Mouse (Mus musculus) heart, adult 18-20 months (tissue): ENCODE results near the gene Narf. TPM values are rescaled to one million over a fixed set of nuclear protein-coding genes. Genes with fewer than 3 reads are reported as not detected.

Experiments used
- DNase-seq, 2 experiments: peaks; one replicate each; pipeline ENCODE4 v3.0.0; 2021 to 2022; ENCODE audit warnings: mixed read lengths in 1 of 2
- long read RNA-seq, 2 experiments: library from polyadenylated mRNA; stranded (forward); transcript quantifications; one replicate each; pipeline ENCODE4 v2.0.0; 2021
- total RNA-seq, 2 experiments: library from RNA; stranded (reverse); gene quantifications; 2 replicates each; pipeline ENCODE4 v1.2.3; 2021

Narf gene
- total RNA-seq = 10 to 100 TPM; 71.4 to 83.6 TPM
- long read RNA-seq, experiment 1, full-length matches to known transcripts = 133 of 153 reads
- long read RNA-seq, experiment 1, partial matches to known transcripts = 6 of 153 reads
- long read RNA-seq, experiment 1, other reads (novel, unspliced or antisense) = 14 of 153 reads
- long read RNA-seq, experiment 2, full-length matches to known transcripts = 47 of 59 reads
- long read RNA-seq, experiment 2, partial matches to known transcripts = 10 of 59 reads
- long read RNA-seq, experiment 2, other reads (novel, unspliced or antisense) = 2 of 59 reads

DNA sequence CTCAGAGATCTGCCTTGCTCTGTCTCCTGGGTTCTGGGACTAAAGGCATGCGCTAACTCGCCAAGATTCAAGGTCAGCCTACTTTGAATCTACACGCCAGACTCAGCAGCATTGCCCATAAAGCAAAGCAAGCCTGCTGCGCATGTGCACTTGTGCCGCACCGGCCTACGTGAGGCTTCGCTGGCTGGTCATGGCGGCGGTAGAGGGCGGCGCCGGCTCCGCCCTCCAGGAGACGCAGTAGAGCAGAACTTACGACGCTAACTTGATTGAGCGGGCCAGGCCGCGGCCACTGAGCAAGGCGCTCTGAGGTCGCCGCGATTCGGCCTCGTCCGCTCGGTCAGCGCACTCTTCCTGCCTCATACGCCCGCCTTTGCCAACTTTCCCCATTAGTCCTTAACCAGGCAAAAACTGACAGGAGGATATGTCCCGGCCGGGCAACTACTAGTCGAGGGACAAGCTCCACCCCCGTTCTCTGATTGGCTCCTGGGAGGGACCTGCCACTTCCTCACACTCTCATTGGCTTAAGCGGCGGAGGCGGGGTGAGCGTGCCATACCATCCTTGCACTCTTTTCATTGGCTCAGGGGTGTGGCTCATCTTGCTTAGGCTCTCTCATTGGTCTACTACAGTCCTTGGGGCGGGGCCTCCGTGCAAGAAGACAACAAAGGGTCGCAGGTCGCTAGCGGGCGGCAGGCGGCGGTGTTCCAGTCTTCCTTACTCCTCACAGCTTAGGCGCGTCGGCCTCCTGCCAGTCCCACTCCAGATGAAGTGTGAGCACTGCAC is at the start of gene Narf:
Gene Narf (plus strand): TSS at position 690 of the 781 bp plus-strand sequence.
- DNase-seq = peak; percentile 99 to 100

- peak; percentile 57 to 75 for DNase-seq
These were observed 47.4 kb upstream of the Narf start for GRCm38 (mm10) chr11:121189681-121190080.

DNA sequence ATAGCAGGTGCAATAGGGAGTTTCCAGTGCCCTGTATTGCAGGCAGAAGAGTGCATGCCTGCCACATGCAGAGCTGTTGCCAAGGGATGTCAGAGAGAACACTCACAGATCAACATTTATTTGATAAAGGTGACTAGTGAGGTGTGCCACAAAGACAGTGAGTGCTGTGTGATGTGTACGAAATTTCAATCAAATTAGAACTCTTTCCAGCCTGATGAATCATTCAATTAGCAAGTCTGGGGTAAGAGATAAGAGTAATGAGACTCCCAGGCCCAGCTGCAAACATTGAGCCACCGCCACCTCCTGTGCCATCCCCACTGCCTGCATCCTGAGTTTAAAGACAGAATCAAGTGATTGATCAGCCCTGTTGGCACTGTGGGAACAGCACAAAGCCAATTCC is 44.3 kb upstream of the Narf start:
- DNase-seq = no peak

DNA sequence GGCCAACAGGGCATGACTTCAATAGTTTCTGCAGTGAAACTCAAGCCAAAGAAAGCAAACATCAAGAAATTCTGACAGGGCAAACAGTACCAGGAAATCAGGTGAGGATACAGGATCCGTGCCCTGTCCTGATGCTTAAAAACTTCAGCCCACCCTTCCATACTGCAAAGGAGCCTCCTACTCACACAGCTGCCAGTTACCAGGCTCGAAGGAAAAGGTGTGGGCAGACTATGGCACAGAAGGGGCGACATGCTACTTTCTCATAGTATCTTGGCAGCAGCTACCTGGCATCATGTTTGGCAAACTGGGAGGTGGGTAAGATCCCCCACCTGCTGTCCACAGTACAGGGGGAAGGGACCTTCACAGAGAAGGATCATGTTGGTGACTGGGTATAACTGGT is 43.6 kb upstream of the Narf start:
- DNase-seq = no peak

- DNase-seq = no peak
These were observed 38.4 kb upstream of the Narf start for GRCm38 (mm10) chr11:121198622-121199021.

DNA sequence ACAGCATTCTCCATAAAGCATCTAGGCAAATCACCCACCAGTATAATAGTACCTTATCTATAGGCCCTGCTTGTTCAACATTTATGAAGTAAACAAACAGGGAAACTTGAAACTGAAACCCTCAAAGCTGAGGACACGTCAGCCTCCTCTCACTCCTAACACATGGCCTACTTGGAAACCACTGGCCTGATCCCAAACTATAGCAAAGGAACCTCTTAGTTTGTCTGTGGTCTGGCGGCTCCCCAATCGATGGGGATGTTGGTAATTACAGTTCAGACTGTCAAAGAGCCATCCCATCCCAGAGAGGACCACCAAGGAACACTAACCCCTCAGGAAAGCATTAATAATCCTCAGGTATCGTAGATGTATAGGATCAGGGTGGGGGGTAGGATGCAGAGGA is 37.2 kb upstream of the Narf start:
- no peak for DNase-seq

GRCm38 (mm10) chr11:121200781-121201180 is 36.3 kb upstream of the Narf start:
- no peak for DNase-seq

DNA sequence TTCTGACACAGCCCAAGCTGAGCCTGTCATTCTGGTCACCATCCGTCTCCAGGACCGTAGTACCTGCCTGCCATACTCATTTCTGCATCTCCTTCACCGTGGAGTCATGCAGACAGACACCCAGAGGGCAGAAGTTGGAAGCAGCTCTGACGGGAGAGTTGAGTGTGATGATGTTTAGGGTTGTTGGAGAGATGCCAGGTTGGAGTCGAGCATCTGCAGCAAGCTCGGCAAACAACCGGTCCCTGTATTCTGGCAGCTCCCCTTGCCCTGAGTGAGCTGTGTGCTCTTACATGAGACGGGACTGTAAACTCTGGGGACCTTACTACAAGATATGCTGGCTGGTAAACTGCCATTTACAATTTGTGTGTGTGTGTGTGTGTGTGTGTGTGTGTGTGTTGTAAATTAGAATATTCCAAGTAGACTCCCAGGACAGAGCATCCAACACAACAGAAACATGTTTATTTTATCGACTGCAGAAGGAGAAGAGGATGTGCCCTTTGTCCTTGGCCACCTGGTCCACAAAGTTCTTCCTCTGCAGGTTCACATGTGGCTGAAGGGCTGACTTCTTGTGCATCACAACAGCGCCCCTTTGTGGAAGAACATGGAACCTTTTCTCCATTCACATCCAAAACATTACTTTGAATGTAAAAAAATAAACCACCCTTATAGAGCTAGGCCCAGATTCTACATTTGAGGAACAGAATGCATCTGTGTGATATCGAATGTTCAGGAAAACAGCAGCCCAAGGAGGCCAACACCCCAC is 35.4 kb upstream of the Narf start:
- DNase-seq = peak in 1 of 2 experiments; percentile 37

DNA sequence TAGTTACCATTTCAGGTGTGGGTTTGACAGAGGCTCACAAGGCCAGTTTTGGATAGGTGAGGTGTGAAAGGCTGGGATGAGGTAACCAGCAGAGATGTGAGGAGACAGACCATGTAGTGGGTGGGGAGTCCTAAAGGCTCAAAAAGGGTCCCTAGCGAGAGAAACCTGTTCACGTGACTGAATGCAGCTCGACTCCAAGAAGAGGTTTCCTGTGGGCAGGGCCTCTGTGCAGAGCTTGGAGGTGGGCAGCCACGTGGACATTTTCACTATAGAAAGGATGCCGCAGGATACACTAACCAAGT is 33.2 kb upstream of the Narf start:
- no peak for DNase-seq

DNA sequence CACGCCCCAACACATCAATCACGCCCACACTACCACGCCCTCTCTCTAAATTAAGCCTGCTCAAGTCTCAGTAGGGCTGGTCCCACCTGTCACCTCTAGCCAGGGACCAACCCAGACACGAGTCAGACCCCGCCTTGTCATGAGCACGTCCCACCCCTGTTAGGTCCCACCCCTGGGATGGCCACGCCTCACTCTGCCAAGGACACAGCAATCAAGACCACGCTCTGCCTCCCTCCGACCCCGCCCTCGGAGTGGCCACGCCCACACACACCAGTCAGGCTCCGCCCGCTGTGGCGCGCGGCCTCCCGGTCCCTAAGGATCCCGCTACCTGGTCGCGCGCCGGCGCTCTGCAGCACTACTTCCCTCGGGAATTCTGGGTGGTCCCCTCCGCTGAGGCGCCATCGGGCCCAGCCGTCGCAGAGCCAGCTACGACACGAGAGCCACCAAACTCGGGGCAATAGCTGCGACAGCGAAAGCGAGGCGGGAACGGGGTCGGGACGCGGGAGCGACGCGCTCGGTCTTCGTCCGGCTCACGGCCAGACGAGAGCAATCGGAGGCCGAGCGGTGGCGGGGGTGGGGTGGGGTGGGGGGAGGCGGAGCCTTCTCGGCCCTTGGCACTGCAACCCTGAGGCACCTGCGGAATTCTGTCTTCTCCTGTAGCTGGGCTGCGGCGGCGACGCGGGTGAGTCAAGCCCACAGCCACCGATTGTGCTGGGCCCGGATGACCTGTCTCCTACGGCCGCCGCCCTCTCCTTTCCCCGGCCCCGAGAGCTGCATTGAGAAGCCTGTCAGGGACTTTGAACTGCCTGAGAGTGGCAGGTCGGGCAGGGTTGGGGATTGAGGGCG is 32.7 kb upstream of the Narf start, which contains the start of the genes Hexdc and Ogfod3:
Gene Hexdc (plus strand): TSS at position 273 of the 846 bp plus-strand sequence.
Gene Ogfod3 (minus strand): TSS at position 551 of the 846 bp plus-strand sequence.
- DNase-seq = peak; percentile 95 to 96

DNA sequence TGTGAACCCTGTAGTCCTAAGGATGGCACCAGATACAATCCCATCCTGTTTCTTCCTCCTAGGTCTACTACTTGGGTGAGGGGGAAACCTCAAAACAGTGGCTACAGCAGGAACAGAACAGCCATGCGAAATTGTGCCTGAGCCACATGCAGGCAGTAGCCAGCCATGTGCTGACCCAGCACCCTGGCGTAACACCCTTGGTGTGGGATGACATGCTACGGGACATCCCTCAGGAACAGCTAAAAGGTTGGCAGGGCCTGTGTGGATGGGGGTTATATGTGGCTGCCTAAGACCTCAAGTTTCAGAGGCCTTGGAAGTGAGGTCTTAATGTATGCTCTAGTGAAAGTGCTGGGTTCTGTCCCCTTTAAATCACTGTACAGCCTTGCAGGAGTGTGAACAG is 20.2 kb upstream of the Narf start:
- DNase-seq = no peak

DNA sequence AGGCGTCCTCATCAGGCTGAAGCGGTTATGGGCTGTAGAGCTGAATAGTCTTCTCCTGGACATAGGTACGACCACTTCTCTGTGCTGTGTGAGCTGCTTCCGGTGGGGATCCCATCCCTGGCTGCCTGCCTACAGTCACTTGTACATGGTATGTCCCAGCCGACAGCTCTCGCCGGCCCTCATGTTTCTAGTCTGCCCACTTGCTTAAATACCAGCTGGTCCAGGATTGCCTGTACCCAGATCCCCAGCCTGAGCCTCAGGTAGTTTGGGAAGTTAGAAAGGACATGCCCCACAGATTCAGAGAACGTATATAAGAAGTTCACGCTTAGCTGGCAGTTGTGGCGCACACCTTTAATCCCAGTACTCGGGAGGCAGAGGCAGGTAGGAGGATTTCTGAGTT is 17.3 kb upstream of the Narf start:
- DNase-seq = no peak

- no peak for DNase-seq
These were observed 16.3 kb upstream of the Narf start for GRCm38 (mm10) chr11:121220771-121221170.

- DNase-seq = no peak
These were observed 15.6 kb upstream of the Narf start for GRCm38 (mm10) chr11:121221321-121222010.

GRCm38 (mm10) chr11:121228129-121229017 is 8.7 kb upstream of the Narf start:
- no peak for DNase-seq

DNA sequence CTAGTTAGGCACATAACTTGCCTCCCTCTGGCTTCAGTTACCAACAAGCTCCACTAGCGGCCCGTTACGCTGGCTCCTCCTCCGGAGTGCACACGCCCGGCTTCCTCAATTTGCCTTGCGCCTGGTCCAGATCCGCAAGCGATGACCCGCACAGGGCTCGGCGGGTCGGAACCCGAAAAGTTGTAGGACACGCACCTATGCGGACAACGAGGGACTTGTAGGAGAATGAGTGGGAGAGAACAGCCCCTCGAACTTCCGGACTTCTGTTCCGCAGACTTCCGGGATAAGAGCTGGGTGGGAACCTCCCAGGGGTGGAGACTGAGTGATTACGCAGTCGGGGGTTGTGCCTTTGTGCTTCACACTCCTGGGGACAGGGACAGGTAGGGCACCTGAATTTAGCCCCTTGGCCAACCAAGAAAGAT is 8.0 kb upstream of the Narf start, which contains the start of gene Cybc1:
Gene Cybc1 (minus strand): TSS at position 305 of the 422 bp plus-strand sequence.
- peak; percentile 89 to 90 for DNase-seq

DNA sequence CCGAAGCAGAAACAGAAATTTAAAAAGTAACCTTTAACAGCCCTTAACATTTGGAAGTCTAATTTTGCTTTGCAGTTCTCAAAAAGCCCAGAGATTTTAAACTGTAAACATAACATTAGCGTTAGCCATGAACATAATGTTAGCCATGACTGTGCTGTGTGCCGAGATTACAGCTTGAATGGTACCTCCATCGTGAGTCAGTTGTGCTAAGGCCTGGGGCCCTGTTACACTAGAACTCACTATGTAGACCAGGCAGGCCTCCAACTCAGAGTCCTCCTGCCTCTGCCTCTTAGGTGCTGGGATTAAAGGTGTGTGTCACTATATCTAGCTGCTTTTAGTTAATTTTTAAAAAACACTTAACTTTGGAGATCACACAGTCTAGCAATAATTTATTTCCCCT is 5.9 kb upstream of the Narf start:
- no peak for DNase-seq

DNA sequence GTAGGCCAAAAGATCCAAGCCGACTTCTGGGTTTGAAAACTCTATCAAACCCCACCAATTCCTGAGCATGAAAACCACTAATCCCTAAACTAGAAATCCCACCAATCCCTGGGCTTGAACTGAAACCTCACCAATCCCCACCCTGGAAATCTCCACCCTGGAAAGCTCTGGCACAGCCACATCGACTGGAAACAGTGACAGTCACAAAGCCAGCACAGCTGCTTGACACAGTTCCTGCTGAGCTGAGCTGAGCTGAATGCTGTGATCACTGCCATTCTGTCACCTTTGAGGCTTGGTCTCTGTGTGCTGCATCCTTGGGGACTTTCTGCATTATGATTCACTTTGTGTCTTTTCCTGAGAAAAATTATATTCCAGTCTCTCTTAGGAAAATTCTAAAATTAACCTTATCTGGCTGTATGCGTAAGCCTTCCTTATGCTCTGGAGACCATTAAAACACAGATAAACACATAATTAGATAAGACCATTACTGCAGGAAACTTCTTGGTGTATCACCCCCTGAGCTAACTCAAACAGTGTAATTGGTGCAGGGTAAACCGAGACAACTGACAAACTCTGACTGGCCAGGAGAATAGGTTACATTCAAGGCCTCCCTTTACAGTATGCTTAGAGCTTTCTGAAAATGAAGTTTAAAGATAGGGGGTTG is 5.3 kb upstream of the Narf start:
- DNase-seq = peak; percentile 38 to 54

DNA sequence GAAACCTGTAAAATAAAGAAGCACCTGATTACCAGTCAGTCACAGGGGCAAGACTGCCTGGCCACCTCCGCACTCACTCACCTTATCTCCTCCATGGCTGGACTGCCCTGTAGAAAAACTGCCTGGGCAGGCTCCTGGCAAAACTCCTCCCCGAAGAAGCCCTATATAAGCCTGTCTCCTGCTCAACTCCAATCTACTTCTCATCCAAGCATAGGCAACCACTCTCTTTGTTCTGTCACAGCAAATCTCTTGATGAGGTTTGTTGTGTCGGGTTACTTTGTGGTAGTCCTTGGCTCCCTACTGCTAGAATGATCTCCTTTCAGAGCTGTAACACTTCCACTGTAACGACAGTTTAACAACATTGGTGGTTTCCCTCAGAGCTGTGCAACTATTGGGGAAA is 4.3 kb upstream of the Narf start:
- no peak for DNase-seq
